Mouse (Mus musculus) midbrain, embryonic 12.5 days (tissue): ENCODE data around the gene Vhl. TPM values are rescaled to one million over a fixed set of nuclear protein-coding genes. Genes with fewer than 3 reads are reported as not detected.
A peak's percentile ranks its signal among the peaks of the same experiment; 100 is the strongest.
"Not testable (repeated sequence)": the region's sequence is repeated elsewhere in the genome, so short reads cannot be mapped to it uniquely, and the experiment has no call there.

Source experiments
- ATAC-seq: fragments of 200-750 bp; cut with Nextera tagmentation; 2 replicates; pipeline ENCODE4 v1.8.0; 2017; ENCODE audit warnings: low read depth, moderate TSS enrichment, moderate library complexity; ENCODE audit not compliant: low FRiP score
- H3K27ac ChIP-seq: fragments of 300-500 bp; sonication (generic); replicated peaks from 2 replicates; pipeline ENCODE4 v1.5.1; 2016; ENCODE audit warnings: mild to moderate bottlenecking
- H3K27me3 ChIP-seq: fragments of 300-500 bp; sonication (generic); 2 replicates; pipeline ENCODE4 v1.6.1; 2016; ENCODE audit warnings: mild to moderate bottlenecking
- H3K36me3 ChIP-seq: fragments of 300-500 bp; sonication (generic); 2 replicates; pipeline ENCODE4 v1.6.1; 2016
- H3K4me1 ChIP-seq: fragments of 300-500 bp; sonication (generic); 2 replicates; pipeline ENCODE4 v1.6.1; 2016
- H3K4me2 ChIP-seq: fragments of 300-500 bp; sonication (generic); replicated peaks from 2 replicates; pipeline ENCODE4 v1.6.1; 2016; ENCODE audit warnings: mild to moderate bottlenecking, moderate library complexity
- H3K4me3 ChIP-seq: fragments of 300-500 bp; sonication (generic); 2 replicates; pipeline ENCODE4 v1.5.1; 2016; ENCODE audit warnings: mild to moderate bottlenecking
- H3K9ac ChIP-seq: fragments of 300-500 bp; sonication (generic); replicated peaks from 2 replicates; pipeline ENCODE4 v1.6.1; 2016; ENCODE audit warnings: mild to moderate bottlenecking, moderate library complexity
- H3K9me3 ChIP-seq: fragments of 300-500 bp; sonication (generic); 2 replicates; pipeline ENCODE4 v1.6.1; 2016; ENCODE audit warnings: mild to moderate bottlenecking
- WGBS: fragments of 180-500 bp; shearing (Covaris S2); methylation state at CpG from one replicate; pipeline ENCODE4 v1.1.7; 2016; 5-methylcytosine and 5-hydroxymethylcytosine counted together
- polyA plus RNA-seq: library from polyadenylated mRNA; unstranded; fragments of >200 nt; fragmentation: Nextera tagmentation; extraction: Ambion mirVana; gene quantifications from 2 replicates; pipeline ENCODE4 v1.2.1, GENCODE M21; 2016

Vhl gene
- polyA plus RNA-seq, 1 experiment from 2014 or later, result 55.1 TPM

DNA sequence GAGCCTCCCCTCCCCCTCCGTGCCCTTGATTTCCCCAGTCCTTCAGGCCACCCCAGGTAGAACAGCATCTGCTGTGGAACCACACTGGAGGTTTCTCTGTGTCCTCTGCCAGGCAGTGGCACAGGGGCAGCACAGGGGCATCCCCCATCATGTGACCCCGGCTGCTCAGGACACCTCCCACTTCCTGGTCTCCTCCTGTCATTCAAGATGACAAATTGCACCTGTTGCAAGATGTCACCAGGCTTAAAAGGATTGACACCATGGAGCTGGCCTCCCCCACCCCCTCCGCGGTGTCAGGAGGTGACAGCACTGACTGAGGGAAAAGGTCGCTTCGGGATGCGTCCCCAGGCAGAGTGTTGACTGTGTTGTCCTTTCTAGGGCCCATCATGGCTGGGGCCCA lies 46.1 kb downstream of the Vhl start:
- Histone ChIP-seq H3K36me3 (no peaks in the 10 kb centered on the region), H3K4me1 (peaks cover 7% of the 10 kb centered on the region), H3K27ac (no peak overlapping the region), H3K9me3 (no peaks in the 10 kb centered on the region), H3K4me3 (no peak overlapping the region), H3K27me3 (no peaks in the 10 kb centered on the region), H3K9ac (no peak overlapping the region), H3K4me2 (no peak overlapping the region)
- no peak for ATAC-seq
- WGBS, result 90% methylated on average over 7 of the region's 7 CpGs

GRCm38 (mm10) chr6:113672029-113672428 lies 48.3 kb downstream of the Vhl start:
- not testable (repeated sequence) for H3K4me2 ChIP-seq, H3K27ac ChIP-seq, H3K4me3 ChIP-seq, H3K36me3 ChIP-seq, ATAC-seq, H3K9me3 ChIP-seq, H3K27me3 ChIP-seq, H3K9ac ChIP-seq, H3K4me1 ChIP-seq
- WGBS, result 85% methylated on average over 1 of the region's 1 CpGs

- H3K4me3 ChIP-seq, result no peak overlapping the region
- H3K36me3 ChIP-seq, result no peaks in the 10 kb centered on the region
- H3K4me2 ChIP-seq, result no peak overlapping the region
- H3K27me3 ChIP-seq, result no peaks in the 10 kb centered on the region
- H3K4me1 ChIP-seq, result peaks cover 7% of the 10 kb centered on the region
- ATAC-seq, result no peak
- no peaks in the 10 kb centered on the region for H3K9me3 ChIP-seq
- 84% methylated on average over 6 of the region's 6 CpGs for WGBS
- no peak overlapping the region for H3K27ac ChIP-seq
- H3K9ac ChIP-seq, result 0 out of 2 replicates have a peak overlapping the region, but pooled peaks have one; percentile 11
Observed at GRCm38 (mm10) chr6:113672989-113673388, 49.2 kb downstream of the Vhl start.

DNA sequence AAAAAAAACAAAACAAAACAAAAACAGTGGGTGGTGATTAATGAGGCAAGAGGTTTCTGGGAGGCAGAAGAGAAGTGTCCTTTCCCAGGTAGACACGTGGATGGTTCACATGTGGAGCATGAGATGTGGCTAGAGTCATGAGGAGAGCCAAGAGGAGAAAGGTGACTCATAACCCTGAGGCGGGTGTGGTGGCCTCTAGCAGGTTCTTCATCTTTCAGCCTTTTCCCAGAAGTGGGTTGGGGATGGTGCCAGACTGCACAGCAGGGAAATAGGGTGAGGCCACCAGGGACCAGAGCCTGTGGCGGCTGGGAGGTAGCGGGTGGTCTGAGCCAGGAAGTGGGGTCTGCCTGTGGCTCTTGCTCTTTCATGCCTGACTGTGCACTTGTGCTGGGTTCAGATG lies 51.5 kb downstream of the Vhl start:
- WGBS, result 86% methylated on average over 4 of the region's 4 CpGs
- Histone ChIP-seq H3K27me3 (no peaks in the 10 kb centered on the region), H3K27ac (no peak overlapping the region), H3K36me3 (no peaks in the 10 kb centered on the region), H3K4me3 (no peak overlapping the region), H3K9ac (no peak overlapping the region), H3K9me3 (no peaks in the 10 kb centered on the region), H3K4me2 (no peak overlapping the region), H3K4me1 (no peaks in the 10 kb centered on the region)
- no peak for ATAC-seq

DNA sequence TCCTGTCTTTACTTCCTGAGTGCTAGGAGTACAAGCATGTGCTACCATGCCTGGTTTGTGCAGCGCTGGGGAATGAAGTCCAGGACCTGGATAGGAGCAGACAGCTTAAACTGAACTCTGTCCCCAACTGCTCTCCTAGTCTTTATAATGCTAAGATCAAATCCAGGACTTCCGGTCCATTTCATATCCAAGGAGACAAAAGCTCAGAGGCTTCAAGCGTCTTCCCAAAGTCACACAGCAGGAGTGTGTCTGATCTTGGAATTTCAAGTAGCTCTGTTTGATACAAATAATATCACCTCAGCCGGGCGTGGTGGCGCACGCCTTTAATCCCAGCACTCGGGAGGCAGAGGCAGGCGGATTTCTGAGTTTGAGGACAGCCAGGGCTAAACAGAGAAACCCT lies 52.2 kb downstream of the Vhl start:
- no peak overlapping the region for H3K4me2 ChIP-seq
- WGBS, result 92% methylated on average over 9 of the region's 9 CpGs
- no peaks in the 10 kb centered on the region for H3K9me3 ChIP-seq
- H3K4me1 ChIP-seq, result no peaks in the 10 kb centered on the region
- H3K27ac ChIP-seq, result no peak overlapping the region
- no peak overlapping the region for H3K4me3 ChIP-seq
- no peak overlapping the region for H3K9ac ChIP-seq
- no peak for ATAC-seq
- H3K36me3 ChIP-seq, result no peaks in the 10 kb centered on the region
- no peaks in the 10 kb centered on the region for H3K27me3 ChIP-seq

- 85% methylated on average over 14 of the region's 14 CpGs for WGBS
- Histone ChIP-seq H3K4me3 (no peak overlapping the region), H3K9me3 (no peaks in the 10 kb centered on the region), H3K27ac (no peak overlapping the region), H3K4me2 (no peak overlapping the region), H3K27me3 (no peaks in the 10 kb centered on the region), H3K9ac (no peak overlapping the region), H3K4me1 (no peaks in the 10 kb centered on the region), H3K36me3 (no peaks in the 10 kb centered on the region)
- no peak for ATAC-seq
Observed at GRCm38 (mm10) chr6:113677070-113677734, 53.4 kb downstream of the Vhl start.

DNA sequence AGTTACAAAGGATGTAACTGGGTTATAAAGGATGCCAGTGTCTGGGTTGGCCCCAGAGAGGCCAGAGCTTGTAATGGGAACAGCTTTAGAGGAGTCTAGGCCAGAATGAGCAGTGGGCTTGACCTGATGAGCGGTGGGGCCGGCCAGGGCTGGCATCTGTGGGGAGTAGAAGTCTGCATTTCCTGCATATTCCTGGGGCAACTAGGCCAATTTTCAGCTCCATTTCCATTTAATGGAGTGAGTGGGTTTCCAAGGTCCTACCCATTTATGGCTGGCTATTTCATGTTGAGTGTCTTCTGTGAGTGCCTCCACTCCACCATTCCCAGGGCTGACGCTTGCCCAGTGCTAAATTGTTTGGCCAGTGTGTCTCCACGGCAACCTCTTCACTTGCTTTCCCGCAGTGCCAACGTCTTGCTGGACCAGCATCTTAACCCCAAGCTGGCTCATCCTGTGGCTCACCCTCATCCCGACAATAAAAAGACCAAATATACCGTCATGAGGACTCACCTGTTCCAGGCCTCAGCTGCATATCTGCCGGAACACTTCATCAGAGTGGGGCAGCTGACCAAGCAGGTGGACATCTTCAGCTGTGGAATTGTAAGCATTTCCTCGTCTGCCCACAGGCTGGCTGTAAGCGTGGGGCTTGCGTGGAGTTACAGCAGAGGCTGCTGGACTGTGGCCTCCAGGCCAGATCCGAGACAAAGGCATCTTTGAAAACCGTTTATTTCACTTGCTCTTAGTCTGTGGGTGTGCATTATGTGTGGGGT lies 54.7 kb downstream of the Vhl start:
- 75% methylated on average over 14 of the region's 14 CpGs for WGBS
- Histone ChIP-seq H3K27ac (no peak overlapping the region), H3K4me3 (no peak overlapping the region), H3K4me2 (no peak overlapping the region), H3K27me3 (no peaks in the 10 kb centered on the region), H3K36me3 (no peaks in the 10 kb centered on the region), H3K4me1 (no peaks in the 10 kb centered on the region), H3K9ac (no peak overlapping the region), H3K9me3 (no peaks in the 10 kb centered on the region)
- ATAC-seq, result no peak

DNA sequence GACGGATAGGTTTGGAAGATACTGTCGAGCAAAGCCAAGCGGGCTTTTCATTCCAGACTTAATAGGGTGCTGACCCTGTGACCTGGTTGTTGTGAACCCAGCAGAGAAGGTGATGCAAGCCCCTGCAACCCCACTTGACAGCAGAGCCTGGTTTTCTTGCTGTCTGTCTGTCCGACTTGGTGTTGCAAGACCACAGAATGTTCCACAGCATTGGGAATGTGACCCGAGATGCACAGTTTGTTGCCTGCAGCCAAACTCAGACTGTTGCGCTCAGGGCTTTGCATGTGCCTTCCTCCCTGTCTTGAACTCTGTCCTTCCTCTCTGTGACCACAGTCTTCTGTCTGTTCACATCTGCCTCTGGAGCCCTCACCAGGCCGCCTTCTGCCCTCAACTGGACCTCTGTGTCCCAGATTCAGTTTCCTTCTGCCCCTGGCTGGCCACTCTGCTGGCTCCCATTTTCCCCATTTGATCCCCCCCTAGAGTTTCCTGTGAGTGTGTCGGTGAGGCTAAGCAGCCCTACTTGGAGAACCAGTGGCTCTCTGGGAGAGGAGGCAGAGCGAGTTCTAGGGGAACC lies 56.3 kb downstream of the Vhl start:
- H3K27me3 ChIP-seq, result no peaks in the 10 kb centered on the region
- no peak overlapping the region for H3K4me3 ChIP-seq
- no peaks in the 10 kb centered on the region for H3K4me1 ChIP-seq
- ATAC-seq, result no peak
- no peaks in the 10 kb centered on the region for H3K36me3 ChIP-seq
- H3K9ac ChIP-seq, result no peak overlapping the region
- WGBS, result 85% methylated on average over 9 of the region's 9 CpGs
- H3K4me2 ChIP-seq, result no peak overlapping the region
- no peak overlapping the region for H3K27ac ChIP-seq
- H3K9me3 ChIP-seq, result no peaks in the 10 kb centered on the region

Other genes with a start within 250 kb of the Vhl start
- gene Tada3, start 246.1 kb upstream of the Vhl start, polyA plus RNA-seq, result 63.2 and 64.5 TPM in 2 replicates
- gene Arpc4, start 245.8 kb upstream of the Vhl start, polyA plus RNA-seq, result 332 and 360 TPM in 2 replicates
- gene Ttll3, start 234.7 kb upstream of the Vhl start, polyA plus RNA-seq, result 6.3 and 7.9 TPM in 2 replicates
- 24.3 and 26.7 TPM in 2 replicates for gene Rpusd3, start 204.6 kb upstream of the Vhl start, polyA plus RNA-seq
- gene Cidec, start 188.2 kb upstream of the Vhl start, polyA plus RNA-seq, result not detected in 2 replicates
- 73.4 and 74.9 TPM in 2 replicates for gene Jagn1, start 181.4 kb upstream of the Vhl start, polyA plus RNA-seq
- 0.51 and 0.93 TPM in 2 replicates for gene Il17re, start 165.5 kb upstream of the Vhl start, polyA plus RNA-seq
- 4.3 and 6.3 TPM in 2 replicates for gene Il17rc, start 152.5 kb upstream of the Vhl start, polyA plus RNA-seq
- 44.0 and 49.1 TPM in 2 replicates for gene Creld1, start 140.7 kb upstream of the Vhl start, polyA plus RNA-seq
- 2.5 and 2.8 TPM in 2 replicates for gene Prrt3, start 122.0 kb upstream of the Vhl start, polyA plus RNA-seq
- 81.3 and 87.7 TPM in 2 replicates for gene Emc3, start 92.3 kb upstream of the Vhl start, polyA plus RNA-seq
- gene Fancd2, start 92.3 kb upstream of the Vhl start, polyA plus RNA-seq, result 12.7 and 13.0 TPM in 2 replicates
- gene Fancd2os, start 23.2 kb upstream of the Vhl start, polyA plus RNA-seq, result 0.22 TPM in 1 of 2 replicates, not detected in the other
- gene Brk1, start 19.2 kb upstream of the Vhl start, polyA plus RNA-seq, result 184 and 196 TPM in 2 replicates
- 1.4 and 2.3 TPM in 2 replicates for gene Irak2, start 14.5 kb downstream of the Vhl start, polyA plus RNA-seq
- 0.64 and 0.93 TPM in 2 replicates for gene Tatdn2, start 73.1 kb downstream of the Vhl start, polyA plus RNA-seq
- 0.84 and 0.90 TPM in 2 replicates for gene Ghrl, start 95.9 kb downstream of the Vhl start, polyA plus RNA-seq
- gene Sec13, start 116.8 kb downstream of the Vhl start, polyA plus RNA-seq, result 222 and 233 TPM in 2 replicates